Comparison of ENCODE assay signal across 9 mouse cellular contexts in genomic region chr7:102076714-102077296, GRCm38 (mm10). TPM values are rescaled to one million over a fixed set of nuclear protein-coding genes. Genes with fewer than 3 reads are reported as not detected.
A peak's percentile ranks its signal among the peaks of the same experiment; 100 is the strongest.
DNase-seq lines count a peak whose midpoint lies in the region; ATAC-seq and TF ChIP-seq lines count a peak whose summit lies in the region.
"Had no signal": no experiment of that assay in that cellular context is flagged by ENCODE, and none has a peak within 500 bp of the region (broad histone marks: within the 10 kb centered on the region; RNA-seq: fewer than 3 reads in every experiment).

No protein-coding gene starts in this region.

- no peak for DNase-seq in cerebellum, adult 2 months
- DNase-seq in cerebellum, adult 9-11 months: no peak
- DNase-seq in midbrain, postnatal 0 days (ENCODE audit: low spot score): no peak
- DNase-seq in midbrain, embryonic 11.5 days (ENCODE audit: low spot score, missing footprints): no peak
- DNase-seq in kidney, postnatal 4 days: peak; percentile 29 to 37
- DNase-seq in splenic B cell, adult 2 months (ENCODE audit: low read depth, low spot score): peak; percentile 70
- no peak for DNase-seq in testis, postnatal 14 days (ENCODE audit: low spot score)
- DNase-seq in adrenal gland, postnatal 4 days (ENCODE audit: low spot score in 2 of 2): no peak

- H3K9me3 ChIP-seq in midbrain, postnatal 0 days (ENCODE audit: low read length): no peaks in the 10 kb centered on the region
- no peaks in the 10 kb centered on the region for H3K9me3 ChIP-seq in midbrain, embryonic 11.5 days (ENCODE audit: control insufficient read depth, low read length)
- H3K9me3 ChIP-seq: megakaryocyte, embryonic 14.5 days had no signal

- no peaks in the 10 kb centered on the region for H3K4me1 ChIP-seq in cerebellum, adult 2 months (ENCODE audit: control insufficient read depth, insufficient read depth, low read length)
- no peaks in the 10 kb centered on the region for H3K4me1 ChIP-seq in midbrain, postnatal 0 days (ENCODE audit: insufficient read depth, low read length)
- no peaks in the 10 kb centered on the region for H3K4me1 ChIP-seq in midbrain, embryonic 11.5 days (ENCODE audit: control insufficient read depth, insufficient read depth, low read length)

- no peak overlapping the region for H3K4me2 ChIP-seq in midbrain, postnatal 0 days (ENCODE audit: low read depth, low read length, poor library complexity, severe bottlenecking)
- H3K4me2 ChIP-seq in midbrain, embryonic 11.5 days: no peak overlapping the region

- H3K4me3 ChIP-seq in cerebellum, adult 2 months (replicated peaks; ENCODE audit: insufficient read depth, low read depth, low read length): no peak overlapping the region
- H3K4me3 ChIP-seq in midbrain, postnatal 0 days (ENCODE audit: low read depth, low read length): no peak overlapping the region
- H3K4me3 ChIP-seq in midbrain, embryonic 11.5 days (ENCODE audit: low read depth, low read length): no peak overlapping the region
- H3K4me3 ChIP-seq: megakaryocyte, embryonic 14.5 days had no signal

- H3K27me3 ChIP-seq in cerebellum, adult 2 months (ENCODE audit: control insufficient read depth, insufficient read depth, low read length): no peaks in the 10 kb centered on the region
- H3K27me3 ChIP-seq in midbrain, postnatal 0 days (ENCODE audit: insufficient read depth, low read length): no peaks in the 10 kb centered on the region
- no peaks in the 10 kb centered on the region for H3K27me3 ChIP-seq in midbrain, embryonic 11.5 days (ENCODE audit: control insufficient read depth, insufficient read depth, low read length)
- H3K27me3 ChIP-seq in splenic B cell, adult 2 months (ENCODE audit: control insufficient read depth, insufficient read depth, low read length, poor library complexity, severe bottlenecking): no peaks in the 10 kb centered on the region
- H3K27me3 ChIP-seq: megakaryocyte, embryonic 14.5 days had no signal

- H3K27ac ChIP-seq in cerebellum, adult 2 months (ENCODE audit: insufficient read depth, low read length): no peak overlapping the region
- no peak overlapping the region for H3K27ac ChIP-seq in midbrain, postnatal 0 days (ENCODE audit: low read depth, low read length)
- no peak overlapping the region for H3K27ac ChIP-seq in midbrain, embryonic 11.5 days (ENCODE audit: low read depth, low read length)

- H3K36me3 ChIP-seq in midbrain, postnatal 0 days (ENCODE audit: insufficient read depth, low read length): peaks cover 53% of the 10 kb centered on the region
- peaks cover 40% of the 10 kb centered on the region for H3K36me3 ChIP-seq in midbrain, embryonic 11.5 days (ENCODE audit: control insufficient read depth, insufficient read depth, low read length)
- peaks cover 22% of the 10 kb centered on the region for H3K36me3 ChIP-seq in splenic B cell, adult 2 months (ENCODE audit: control insufficient read depth, insufficient read depth, low read length, poor library complexity, severe bottlenecking)

- 0 out of 2 replicates have a peak, but pooled peaks have one; percentile 7 for ATAC-seq in midbrain, postnatal 0 days (ENCODE audit: low FRiP score)
- no peak for ATAC-seq in midbrain, embryonic 11.5 days (ENCODE audit: low FRiP score)

- 68% methylated on average over 7 of the region's 7 CpGs for WGBS in cerebellum, adult 2 months
- WGBS in midbrain, postnatal 0 days: 83% methylated on average over 7 of the region's 7 CpGs
- 90% methylated on average over 7 of the region's 7 CpGs for WGBS in midbrain, embryonic 11.5 days

- peak; percentile 58; the same call in 1 of the 2 replicates for TF ChIP-seq CTCF in cerebellum, adult 2 months (IDR thresholded peaks at IDR 0.05; ENCODE audit: borderline replicate concordance, insufficient read depth, low read depth, low read length)
- peak; percentile 68 for TF ChIP-seq CTCF in midbrain, postnatal 0 days (IDR thresholded peaks at IDR 0.05)

- no peak overlapping the region for H3K9ac ChIP-seq in midbrain, postnatal 0 days (replicated peaks; ENCODE audit: low read length, poor library complexity, severe bottlenecking)
- H3K9ac ChIP-seq in midbrain, embryonic 11.5 days (ENCODE audit: low read length): no peak overlapping the region

- TF ChIP-seq POLR2A in cerebellum, adult 2 months (IDR thresholded peaks at IDR 0.05; ENCODE audit: borderline replicate concordance, insufficient read depth, low read length): no peak

RNA-seq across cellular contexts. Expression of gene Trpc2, which starts 6.1 kb away (rescaled TPM):
- polyA plus RNA-seq in cerebellum, adult 2 months (2012; rRNA removed): 0.39 and 1.6 TPM in 2 replicates
- 0.24 TPM in 1 of 2 replicates, not detected in the other for total RNA-seq in midbrain, postnatal 0 days (2014; rRNA removed)
- 0.43 TPM in 1 of 2 replicates, not detected in the other for polyA plus RNA-seq in midbrain, postnatal 0 days (2015; fragmentation: Nextera tagmentation; extraction: Ambion mirVana)
- polyA plus RNA-seq in midbrain, embryonic 11.5 days (2014; fragmentation: Nextera tagmentation; extraction: Ambion mirVana): not detected in 2 replicates
- under 1 TPM; 0.17 to 0.28 TPM for total RNA-seq in adrenal gland, postnatal 4 days (2021)

RNA-seq across cellular contexts. Expression of gene Xntrpc, which starts 11.3 kb away (rescaled TPM):
- polyA plus RNA-seq in cerebellum, adult 2 months (2012; rRNA removed): 3.8 and 4.7 TPM in 2 replicates
- 2.1 and 2.2 TPM in 2 replicates for total RNA-seq in midbrain, postnatal 0 days (2014; rRNA removed)
- polyA plus RNA-seq in midbrain, postnatal 0 days (2015; fragmentation: Nextera tagmentation; extraction: Ambion mirVana): 0.22 and 0.60 TPM in 2 replicates
- 1.2 TPM in 2 replicates for polyA plus RNA-seq in midbrain, embryonic 11.5 days (2014; fragmentation: Nextera tagmentation; extraction: Ambion mirVana)
- total RNA-seq in adrenal gland, postnatal 4 days (2021): 1 to 10 TPM; 2.1 to 2.4 TPM

RNA-seq across cellular contexts. Expression of gene Xndc1, which starts 11.5 kb away (rescaled TPM):
- polyA plus RNA-seq in cerebellum, adult 2 months (2012; rRNA removed): 48.8 and 48.9 TPM in 2 replicates
- 17.3 and 18.0 TPM in 2 replicates for total RNA-seq in midbrain, postnatal 0 days (2014; rRNA removed)
- 14.6 and 15.5 TPM in 2 replicates for polyA plus RNA-seq in midbrain, postnatal 0 days (2015; fragmentation: Nextera tagmentation; extraction: Ambion mirVana)
- 22.6 and 23.7 TPM in 2 replicates for polyA plus RNA-seq in midbrain, embryonic 11.5 days (2014; fragmentation: Nextera tagmentation; extraction: Ambion mirVana)
- 10 to 100 TPM; 24.0 to 24.4 TPM for total RNA-seq in adrenal gland, postnatal 4 days (2021)

RNA-seq across cellular contexts. Expression of gene Rnf121, which starts 11.5 kb away (rescaled TPM):
- polyA plus RNA-seq in cerebellum, adult 2 months (2012; rRNA removed): 65.3 and 66.6 TPM in 2 replicates
- 31.3 and 40.7 TPM in 2 replicates for total RNA-seq in midbrain, postnatal 0 days (2014; rRNA removed)
- polyA plus RNA-seq in midbrain, postnatal 0 days (2015; fragmentation: Nextera tagmentation; extraction: Ambion mirVana): 22.0 and 23.4 TPM in 2 replicates
- polyA plus RNA-seq in midbrain, embryonic 11.5 days (2014; fragmentation: Nextera tagmentation; extraction: Ambion mirVana): 28.3 and 29.7 TPM in 2 replicates
- total RNA-seq in adrenal gland, postnatal 4 days (2021): 10 to 100 TPM; 31.9 to 33.3 TPM

RNA-seq across cellular contexts. Expression of gene Art1, which starts 24.7 kb away (rescaled TPM):
- polyA plus RNA-seq in cerebellum, adult 2 months (2012; rRNA removed): not detected in 2 replicates
- total RNA-seq in midbrain, postnatal 0 days (2014; rRNA removed): 0.33 TPM in 1 of 2 replicates, not detected in the other
- 0.18 and 0.22 TPM in 2 replicates for polyA plus RNA-seq in midbrain, postnatal 0 days (2015; fragmentation: Nextera tagmentation; extraction: Ambion mirVana)
- 0.49 and 0.70 TPM in 2 replicates for polyA plus RNA-seq in midbrain, embryonic 11.5 days (2014; fragmentation: Nextera tagmentation; extraction: Ambion mirVana)
- total RNA-seq in adrenal gland, postnatal 4 days (2021): 1 to 10 TPM; 2.0 to 7.7 TPM

Comparison
In these comparisons a context has a peak if more than half of its experiments do, and no peak if none do; other contexts are left out.
1. DNase-seq: peak in kidney, postnatal 4 days (2 of 2) and splenic B cell, adult 2 months (single experiment); none in cerebellum, adult 2 months (0 of 2), cerebellum, adult 9-11 months (single experiment), midbrain, postnatal 0 days (single experiment), midbrain, embryonic 11.5 days (single experiment), testis, postnatal 14 days (single experiment) and adrenal gland, postnatal 4 days (0 of 2).